Mouse (Mus musculus) regulatory T cell (primary cell): Measurements from ENCODE around the gene Ppm1m.

ENCODE experiments used
- in situ Hi-C: fragments of 300-600 bp; cut with MboI, MseI; formaldehyde crosslinking; loops from one replicate; pipeline ENCODE4 v1.15.1; 2025; ENCODE audit warnings: high pct_unique_total_duplicates

Gene Ppm1m

DNA sequence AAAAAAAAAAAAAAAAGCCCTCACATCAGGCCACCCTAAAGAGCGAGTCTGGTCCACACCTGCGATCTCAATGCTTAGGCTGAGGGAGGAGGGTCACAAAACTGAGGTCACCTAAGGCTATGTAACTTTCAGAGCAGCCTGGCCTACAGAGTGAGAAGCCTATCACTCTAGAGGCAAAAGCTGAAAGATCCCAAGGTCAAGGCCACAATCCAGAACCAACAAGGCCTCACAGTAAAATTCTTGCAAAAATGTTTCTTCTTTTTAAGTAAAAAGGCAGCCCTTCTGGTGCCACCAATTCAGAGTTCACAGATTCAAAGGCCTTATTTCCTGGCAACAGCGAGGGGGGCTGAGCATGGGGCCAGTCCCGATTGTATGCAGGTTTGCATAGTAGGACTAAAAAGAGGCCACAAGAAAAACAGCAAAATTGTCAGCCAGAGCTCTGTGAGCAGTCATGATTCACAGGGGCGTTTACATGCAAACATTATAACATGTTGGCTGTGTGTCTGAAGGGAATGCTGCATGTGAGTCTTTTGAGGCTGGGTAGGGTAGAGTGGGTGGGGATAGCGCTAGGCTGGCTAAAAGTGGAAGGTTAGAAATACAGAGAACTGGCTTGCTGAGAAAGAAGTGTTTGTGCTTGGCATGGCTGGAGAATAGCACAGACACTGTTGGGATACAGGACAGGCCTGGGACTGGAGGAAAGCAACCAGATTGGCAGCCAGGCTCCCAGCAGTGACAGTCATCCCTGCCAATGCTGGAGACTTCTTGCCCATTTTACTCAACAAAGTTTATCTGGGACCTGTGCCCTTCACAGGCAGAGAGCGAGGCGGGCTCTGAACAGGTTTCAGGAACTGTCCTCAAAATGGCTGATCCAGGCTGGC is 5.4 kb downstream of the Ppm1m start:
- in situ Hi-C loops: loop anchor here (10.0 kb wide), 1 partner anchor 691 kb away; the partner anchor contains the start of gene Rbm15b

DNA sequence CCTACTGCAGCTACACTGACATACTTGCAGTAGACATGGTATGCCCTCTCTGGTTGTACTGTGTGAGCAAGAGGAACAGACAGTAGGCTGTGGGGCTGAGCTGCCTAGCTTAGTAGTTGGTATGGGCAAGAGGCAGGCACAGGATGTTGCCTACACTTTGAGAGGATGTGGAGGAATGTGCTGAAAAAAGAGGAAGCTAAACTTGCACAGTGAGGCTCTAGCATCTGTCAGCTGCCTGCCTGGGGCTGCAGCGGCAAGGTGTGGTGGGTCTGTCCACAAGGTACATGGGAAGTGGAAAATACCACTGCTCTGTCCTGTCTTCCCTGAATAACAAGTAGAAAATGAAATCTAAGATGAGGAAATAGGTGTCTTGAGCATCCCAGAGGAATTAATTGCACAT is 6.5 kb downstream of the Ppm1m start:
- in situ Hi-C loops: loop anchor here (10.0 kb wide), 1 partner anchor 692 kb away; the partner anchor contains the start of gene Rbm15b

DNA sequence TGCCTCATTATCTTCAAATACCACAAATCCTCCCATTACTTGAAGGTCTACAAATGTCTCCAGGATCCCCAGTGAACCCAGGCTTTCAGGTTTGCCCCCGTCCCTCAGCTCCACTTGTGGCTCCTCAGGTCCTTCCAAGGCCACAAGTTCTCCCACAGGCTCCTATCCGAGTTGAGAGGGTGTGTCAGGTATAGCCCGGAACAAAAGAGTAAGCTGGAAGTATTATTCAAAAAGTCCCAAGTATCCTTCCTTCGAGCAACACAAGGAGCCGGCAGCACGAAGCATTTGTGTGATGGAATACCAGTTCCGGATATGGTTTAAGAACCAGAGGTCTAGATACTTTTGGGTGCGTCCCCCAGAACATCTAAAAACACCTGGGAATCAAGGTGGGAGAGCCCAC is 7.5 kb downstream of the Ppm1m start:
- in situ Hi-C loops: loop anchor here (10.0 kb wide), 1 partner anchor 693 kb away; the partner anchor contains the start of gene Rbm15b

DNA sequence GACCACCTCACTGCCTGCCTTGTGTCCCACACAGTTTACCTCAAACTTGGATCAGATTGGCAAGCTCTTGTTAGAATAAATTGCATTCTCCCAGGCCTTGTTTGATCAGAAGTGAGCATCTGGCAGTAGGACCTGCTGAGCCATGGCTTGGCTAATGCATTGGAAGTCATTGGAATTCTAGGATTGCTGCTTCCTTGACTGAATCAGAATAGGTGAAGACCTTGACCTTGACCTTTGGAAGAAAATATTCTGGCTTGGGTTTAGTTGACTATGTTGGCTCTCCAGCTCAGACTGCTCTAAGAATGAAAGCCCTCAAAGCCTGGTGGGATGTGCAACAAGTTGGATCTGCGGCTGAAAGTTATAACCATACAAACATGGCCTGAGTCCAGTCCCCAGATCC is 8.2 kb downstream of the Ppm1m start:
- in situ Hi-C loops: loop anchor here (10.0 kb wide), 1 partner anchor 693 kb away; the partner anchor contains the start of gene Rbm15b

DNA sequence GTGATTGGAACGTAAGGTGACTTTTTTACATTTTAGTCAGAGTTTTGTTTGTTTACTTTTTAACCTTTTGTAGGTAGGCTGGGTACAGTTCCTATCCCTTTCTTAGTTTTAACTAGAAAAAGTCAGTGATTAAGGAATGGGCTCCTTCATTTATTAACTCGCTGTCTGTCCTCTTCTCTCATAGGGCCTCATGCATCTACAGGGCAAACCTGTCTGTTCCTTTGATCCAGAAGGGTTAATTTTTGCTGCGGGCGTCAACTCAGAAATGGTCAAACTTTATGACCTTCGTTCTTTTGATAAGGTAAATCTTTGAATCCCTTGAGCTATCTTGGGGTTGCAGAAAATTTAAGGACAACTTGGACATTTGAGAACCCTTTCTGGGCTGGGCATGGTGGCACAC is 15.6 kb downstream of the Ppm1m start:
- in situ Hi-C loops: no loop called here

DNA sequence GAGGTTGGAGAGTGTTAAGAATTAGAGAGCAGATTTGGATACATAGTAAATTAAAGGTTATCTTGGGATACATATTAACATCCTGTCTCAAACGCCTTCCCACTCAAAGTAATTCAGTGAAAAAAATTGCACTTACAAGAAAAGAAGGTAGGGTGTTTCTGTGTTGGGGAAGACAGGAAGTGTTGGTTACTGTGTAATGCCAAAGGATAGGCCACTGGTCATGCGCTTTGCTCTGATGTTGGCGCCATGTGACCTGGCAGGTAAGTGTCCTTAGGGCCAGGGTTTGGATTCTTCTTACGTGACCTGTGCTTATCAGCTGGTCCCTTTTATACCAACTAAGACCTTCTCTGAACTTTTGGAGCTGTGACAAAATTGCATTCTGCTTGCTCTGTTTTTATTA is 17.4 kb downstream of the Ppm1m start:
- in situ Hi-C loops: no loop called here

DNA sequence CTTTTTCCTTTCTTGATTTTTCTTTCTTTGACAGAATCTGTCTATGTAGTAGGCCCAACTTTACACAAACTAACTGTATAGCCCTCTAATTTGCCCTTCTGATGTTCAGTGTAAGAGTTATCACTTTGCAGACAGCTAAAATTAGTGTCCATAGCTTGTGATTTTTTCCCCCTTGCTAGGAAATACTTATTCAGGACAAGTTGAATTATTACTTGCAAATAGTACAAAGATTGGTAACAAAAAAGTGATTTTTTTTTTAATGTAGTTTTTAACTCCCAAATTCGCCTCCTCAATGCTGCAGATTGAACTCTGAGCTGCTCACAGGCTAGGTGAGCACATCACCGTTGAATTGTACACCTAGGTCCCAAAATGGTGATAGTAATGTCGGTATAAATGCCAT is 19.6 kb downstream of the Ppm1m start:
- in situ Hi-C loops: no loop called here

DNA sequence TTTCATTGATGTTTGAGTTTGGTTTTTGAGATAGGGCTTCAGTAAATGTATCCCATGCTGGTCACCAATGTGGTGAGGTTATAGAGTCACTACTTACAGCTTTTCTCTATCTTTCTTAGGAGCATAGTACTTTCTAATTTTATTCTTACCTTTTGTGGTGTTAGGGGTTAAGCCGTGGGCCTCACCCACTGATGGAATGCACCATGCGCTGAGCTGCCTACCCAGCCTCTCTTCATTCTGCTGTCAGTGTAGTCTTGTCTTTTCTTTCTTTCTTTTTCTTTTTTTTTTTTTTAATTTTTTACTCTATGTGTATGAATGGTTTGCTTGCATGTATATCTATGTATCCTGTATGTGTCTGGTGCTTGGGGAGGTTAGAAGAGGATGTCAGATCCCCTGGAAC is 20.1 kb downstream of the Ppm1m start:
- in situ Hi-C loops: no loop called here

DNA sequence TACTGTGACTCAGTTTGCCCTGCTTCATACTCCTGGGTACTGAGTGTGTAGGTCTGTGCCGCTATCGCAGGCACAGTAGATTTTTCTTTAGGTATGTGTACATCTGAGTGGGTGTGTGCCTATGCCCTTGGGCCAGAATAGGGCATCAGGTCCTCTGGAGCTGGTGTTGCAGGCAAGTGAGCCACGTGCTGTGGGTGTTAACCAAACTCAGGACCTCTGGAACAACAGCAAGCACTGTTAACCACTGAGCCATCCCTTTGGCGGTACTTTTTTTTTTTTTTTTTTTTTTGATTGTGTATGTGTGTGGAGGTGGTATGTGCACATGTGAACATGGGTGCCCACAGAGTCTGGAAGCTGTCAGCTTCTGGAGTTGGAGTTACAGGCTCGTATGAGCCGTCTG is 21.7 kb downstream of the Ppm1m start:
- in situ Hi-C loops: no loop called here

DNA sequence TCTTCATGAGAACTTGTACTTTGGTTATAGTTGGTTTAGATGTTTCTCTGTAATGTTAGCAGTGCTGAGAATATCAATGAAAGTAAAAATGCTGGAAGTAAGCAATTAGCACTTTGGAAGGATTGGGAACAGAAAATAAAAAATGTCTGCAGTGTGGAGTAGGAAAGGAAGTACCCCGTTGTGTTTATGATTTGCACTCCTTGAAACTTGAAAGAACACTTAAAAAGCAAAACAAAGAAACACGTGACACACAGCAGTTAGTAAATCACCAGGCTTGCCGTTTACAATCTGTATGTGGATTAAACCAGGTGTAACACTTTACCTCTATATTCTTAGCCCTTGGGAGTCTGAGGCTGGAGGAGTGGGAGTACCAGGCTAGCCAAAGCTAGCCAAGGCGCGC is 22.8 kb downstream of the Ppm1m start:
- in situ Hi-C loops: no loop called here

DNA sequence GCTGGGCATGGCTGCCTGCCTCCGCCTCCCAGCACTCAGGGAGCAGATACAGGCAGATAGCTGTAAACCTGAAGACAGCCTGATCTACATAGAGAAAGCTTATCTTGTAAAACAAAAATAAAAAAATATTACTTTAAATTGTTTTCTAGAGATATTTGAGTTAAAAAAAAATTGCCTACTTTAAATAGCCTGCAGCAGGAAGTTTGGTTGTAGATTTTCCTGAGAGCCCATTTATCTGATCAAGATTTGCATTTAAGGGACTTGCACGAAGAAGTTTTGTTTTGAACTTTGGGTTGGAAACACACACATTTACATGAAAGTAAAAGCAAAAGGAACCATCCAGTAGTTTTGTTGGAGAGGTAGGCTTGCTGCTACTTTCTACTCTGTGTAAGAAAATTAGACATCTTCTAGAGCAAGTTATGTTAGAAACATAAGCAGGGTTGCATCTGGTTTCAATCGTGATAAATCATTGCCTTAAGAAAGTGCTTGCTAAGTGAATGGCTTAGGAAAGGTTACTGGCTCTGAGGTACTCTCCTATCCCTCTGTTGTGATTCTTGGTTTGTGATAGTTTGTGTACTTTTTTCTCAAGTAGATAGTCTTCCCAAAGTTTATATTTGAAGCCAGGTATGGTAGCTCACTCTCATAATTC is 23.9 kb downstream of the Ppm1m start:
- in situ Hi-C loops: no loop called here

DNA sequence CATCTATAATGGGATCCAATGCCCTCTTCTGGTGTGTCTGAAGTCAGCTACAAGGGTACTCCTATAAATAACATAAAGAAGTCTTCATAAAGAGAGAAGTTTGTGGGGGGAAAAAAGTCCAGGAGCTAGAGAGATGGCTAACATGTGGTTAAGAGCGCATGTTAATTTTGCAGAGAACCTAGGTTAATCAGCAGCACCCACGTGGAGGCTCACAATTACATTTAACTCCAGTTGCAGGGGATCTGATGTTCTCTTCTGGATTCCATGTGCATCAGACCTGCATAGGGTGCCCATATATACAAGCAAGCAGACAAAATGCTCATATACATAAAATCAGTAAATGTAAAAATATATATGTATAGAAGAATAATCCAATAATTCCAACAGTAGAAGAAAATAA is 26.2 kb downstream of the Ppm1m start:
- in situ Hi-C loops: loop anchor here (25.0 kb wide), 1 partner anchor 1114 kb away; the partner anchor contains the start of genes Cish and Mapkapk3

DNA sequence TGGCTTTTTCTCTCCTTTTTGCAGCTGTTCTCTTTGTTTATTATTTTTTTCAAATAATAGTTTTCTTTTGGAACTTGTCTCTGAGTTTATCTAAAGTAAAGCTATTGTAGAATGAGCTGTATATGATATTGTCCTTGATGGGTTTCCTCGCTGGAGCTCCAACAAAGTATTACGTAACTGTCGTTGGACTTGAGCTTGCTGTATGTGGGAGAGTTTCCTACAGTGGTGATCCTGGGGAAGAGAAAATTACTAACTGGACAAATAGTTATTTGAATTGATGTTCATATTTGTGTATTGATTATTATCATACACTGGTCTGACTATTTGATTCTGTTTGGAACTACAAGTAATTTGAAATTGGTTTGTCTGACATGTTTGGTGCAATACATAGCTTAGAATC is 27.0 kb downstream of the Ppm1m start:
- in situ Hi-C loops: loop anchor here (25.0 kb wide), 1 partner anchor 1115 kb away; the partner anchor contains the start of genes Cish and Mapkapk3

DNA sequence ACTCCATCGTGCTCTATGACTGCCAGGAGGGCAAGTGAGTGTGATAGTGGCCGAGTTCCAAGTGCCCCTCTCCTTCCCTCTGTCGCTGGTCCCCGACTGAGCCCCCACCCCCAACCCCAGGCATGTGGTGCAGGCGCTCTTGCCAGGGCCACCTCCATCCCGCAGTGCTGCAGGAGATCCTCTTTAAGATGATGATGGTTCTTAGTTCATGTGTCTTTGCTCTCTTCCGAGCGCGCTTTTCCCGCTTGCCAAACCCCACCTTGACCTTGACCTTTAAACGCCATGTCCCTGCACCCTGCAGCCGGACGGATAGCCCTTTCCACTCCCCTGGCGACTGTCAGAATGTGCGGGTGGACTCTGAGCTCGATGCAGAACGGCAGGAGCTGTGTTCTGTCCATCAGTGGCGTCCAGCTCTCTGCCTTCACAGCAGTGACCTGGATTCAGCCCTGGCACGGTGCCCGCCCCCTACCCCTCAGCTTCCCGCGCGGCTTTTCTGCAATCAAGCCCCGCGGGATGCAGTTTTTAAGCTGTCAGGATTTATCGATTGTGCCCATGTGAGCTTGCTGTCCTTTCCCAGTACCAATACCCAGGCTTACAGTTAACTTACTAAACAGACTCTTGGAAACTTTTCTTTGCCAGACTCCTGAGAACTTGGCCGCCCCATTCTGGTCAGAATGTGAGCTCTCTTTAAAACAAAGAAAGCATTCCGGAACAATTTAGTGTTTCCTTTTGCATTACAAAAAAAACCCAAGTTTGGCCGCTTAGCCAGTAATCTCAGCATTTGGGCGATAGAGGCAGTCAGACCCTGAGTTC is 28.0 kb downstream of the Ppm1m start:
- in situ Hi-C loops: loop anchor here (25.0 kb wide), 1 partner anchor 1116 kb away; the partner anchor contains the start of genes Cish and Mapkapk3

DNA sequence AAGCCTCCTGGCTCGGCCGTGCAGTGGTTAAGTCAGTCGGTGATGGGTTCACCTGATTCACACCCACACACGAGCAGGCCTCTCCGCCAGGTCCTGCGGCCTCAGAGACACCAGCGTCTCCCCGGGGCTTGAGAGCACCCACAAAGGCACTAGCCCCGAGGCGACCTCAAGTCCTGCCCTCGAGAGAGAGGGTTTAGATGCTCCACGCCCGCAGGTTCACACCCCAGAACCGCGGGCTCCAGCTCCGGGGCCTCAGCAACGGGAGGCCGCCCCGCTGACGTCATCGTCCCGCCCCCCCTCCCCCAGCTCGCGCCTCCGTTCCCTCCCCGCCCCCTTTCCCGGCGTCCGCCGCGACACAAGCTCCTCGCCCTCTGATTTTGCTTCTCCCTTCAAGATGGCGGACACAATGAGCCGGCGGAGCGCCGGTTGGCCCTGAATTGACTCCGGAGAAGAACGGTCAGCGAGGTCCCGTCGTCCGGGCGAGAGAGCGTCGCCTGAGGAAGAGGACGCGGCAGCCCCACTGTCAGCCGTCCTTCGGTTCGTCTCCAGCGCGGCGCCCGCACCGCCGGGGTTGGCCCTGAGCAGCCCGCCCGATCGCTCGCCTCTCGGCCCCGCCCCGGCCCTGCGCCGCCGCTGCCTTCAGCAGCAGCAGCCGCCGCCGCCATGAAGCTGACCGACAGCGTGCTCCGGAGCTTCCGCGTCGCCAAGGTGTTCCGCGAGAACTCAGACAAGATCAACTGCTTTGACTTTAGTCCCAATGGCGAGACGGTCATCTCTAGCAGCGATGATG is 28.8 kb downstream of the Ppm1m start, which contains the start of gene Wdr82:
TSS of gene Wdr82 (plus strand) at position 373 of the 790 bp plus-strand sequence.
- in situ Hi-C loops: loop anchor here (25.0 kb wide), 1 partner anchor 1117 kb away; the partner anchor contains the start of genes Cish and Mapkapk3

DNA sequence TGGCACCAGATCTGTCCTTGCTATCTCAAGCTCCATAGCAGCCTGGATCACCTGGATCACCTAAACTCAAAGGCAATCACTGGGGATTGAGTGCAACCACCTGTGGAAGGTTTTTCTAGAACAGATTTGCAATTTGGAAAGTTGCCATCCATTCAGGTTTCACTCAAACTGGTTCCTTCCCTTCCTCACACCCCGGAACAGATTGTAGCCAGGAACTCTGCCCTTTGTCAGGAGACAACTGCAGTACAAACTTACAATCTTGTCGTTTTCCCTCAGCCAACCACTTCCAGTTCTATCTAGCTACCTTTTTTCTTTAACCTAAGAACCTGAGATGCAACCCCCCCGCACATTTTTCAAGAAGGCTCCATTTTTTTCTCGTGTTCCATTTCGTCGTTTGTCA is 29.6 kb downstream of the Ppm1m start:
- in situ Hi-C loops: loop anchor here (10.0 to 25.0 kb wide), 2 partner anchors 265 to 1117 kb away; partner anchors contain the start of genes Acy1, Cish and Mapkapk3

DNA sequence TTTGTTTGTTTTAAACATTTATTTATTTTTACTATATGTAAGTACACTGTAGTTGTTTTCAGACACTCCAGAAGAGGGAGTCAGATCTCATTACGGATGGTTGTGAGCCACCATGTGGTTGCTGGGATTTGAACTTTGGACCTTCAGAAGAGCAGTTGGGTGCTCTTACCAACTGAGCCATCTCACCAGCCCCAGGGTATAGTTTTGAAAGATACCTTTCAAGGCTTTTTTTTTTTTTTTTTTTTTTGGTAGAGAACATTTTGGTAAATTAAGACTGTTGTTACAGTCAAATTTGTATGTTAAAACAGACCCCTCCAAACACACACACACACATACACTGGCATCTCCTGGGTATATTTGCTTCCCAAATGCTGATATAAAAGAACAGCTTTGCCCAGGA is 30.5 kb downstream of the Ppm1m start:
- in situ Hi-C loops: loop anchor here (10.0 to 25.0 kb wide), 2 partner anchors 266 to 1118 kb away; partner anchors contain the start of genes Acy1, Cish and Mapkapk3

DNA sequence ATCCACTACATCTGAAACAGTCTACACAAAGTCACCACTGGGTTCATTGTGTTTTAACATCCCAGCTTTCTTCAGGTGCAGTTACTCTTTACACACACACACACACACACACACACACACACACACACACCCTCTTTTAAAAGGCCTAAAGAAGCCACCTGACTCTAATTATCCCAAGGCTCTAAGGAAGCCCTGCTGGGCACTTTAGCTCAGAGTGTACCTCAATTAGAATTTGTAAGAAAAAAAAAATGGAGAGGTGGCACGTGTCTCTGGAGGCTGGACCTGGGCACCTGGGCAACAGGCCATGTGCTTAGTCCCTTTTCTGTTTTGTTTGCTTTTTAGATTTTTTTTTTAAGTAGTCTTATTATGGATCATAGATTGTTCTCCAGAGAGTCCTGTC is 31.8 kb downstream of the Ppm1m start:
- in situ Hi-C loops: loop anchor here (10.0 to 25.0 kb wide), 2 partner anchors 267 to 1120 kb away; partner anchors contain the start of genes Acy1, Cish and Mapkapk3

DNA sequence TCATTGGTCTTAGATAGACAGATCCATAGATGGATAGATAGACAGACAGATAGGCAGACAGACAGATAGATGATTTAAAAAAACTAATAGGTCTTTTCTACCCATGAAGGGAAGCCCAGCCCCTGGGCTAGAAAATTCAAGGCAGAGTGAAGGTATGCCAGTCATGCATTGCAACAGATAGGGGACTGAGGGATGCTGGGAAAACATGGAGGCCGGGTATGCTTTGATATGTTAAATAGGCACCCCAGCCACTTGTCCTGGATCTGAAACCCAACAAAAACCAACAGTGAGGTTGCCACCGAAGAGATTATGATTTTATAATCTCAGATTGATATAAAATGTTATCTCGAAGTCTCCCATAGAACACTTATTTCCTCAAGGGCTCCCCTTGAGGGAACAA is 32.3 kb downstream of the Ppm1m start:
- in situ Hi-C loops: loop anchor here (10.0 to 25.0 kb wide), 2 partner anchors 268 to 1120 kb away; partner anchors contain the start of genes Acy1, Cish and Mapkapk3

DNA sequence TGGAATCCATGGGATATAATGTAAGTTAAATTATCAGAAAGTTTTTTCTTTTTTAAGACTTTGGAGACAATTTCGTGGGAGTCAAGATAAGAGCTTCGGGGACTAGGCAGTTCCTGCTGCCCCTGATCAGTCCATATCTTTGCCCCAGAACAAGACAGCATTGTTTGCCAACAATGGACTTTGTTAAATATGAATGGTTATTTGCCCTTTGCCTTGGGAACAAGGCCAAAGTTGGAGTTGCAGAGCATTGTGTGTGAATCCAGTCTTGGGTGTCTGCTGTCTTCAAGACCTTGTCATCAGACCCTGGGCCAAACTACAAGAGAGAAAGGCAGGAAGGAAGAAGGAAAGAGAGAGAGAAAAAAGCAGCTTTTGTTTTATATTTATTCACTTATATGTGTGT is 32.8 kb downstream of the Ppm1m start:
- in situ Hi-C loops: loop anchor here (10.0 to 25.0 kb wide), 2 partner anchors 268 to 1121 kb away; partner anchors contain the start of genes Acy1, Cish and Mapkapk3
